Mouse (Mus musculus): ENCODE results near the gene Cd300ld3. TPM values are rescaled to one million over a fixed set of nuclear protein-coding genes. Genes with fewer than 3 reads are reported as not detected.

Gene Cd300ld3
- total RNA-seq (2014; rRNA removed): not detected in 2 replicates
- not detected in 2 replicates for polyA plus RNA-seq (2015; fragmentation: Nextera tagmentation; extraction: Ambion mirVana)

GRCm38 (mm10) chr11:115048259-115048658, at the start of gene Cd300ld3:
Cd300ld3 (minus strand) TSS chr11:115048409.
- H3K9me3 ChIP-seq (ENCODE audit: low read length): no peaks in the 10 kb centered on the region
- H3K4me2 ChIP-seq (ENCODE audit: low read depth, low read length): no peak within 1 kb of the TSS
- H3K27ac ChIP-seq: no peak within 1 kb of the TSS
- WGBS: 63% methylated on average over 2 of the region's 2 CpGs
- no peaks in the 10 kb centered on the region for H3K4me1 ChIP-seq (ENCODE audit: insufficient read depth, low read length)
- DNase-seq (ENCODE audit: low spot score) (no peak), ATAC-seq (no peak)
- no peak within 1 kb of the TSS for H3K4me3 ChIP-seq (ENCODE audit: low read length)
- TF ChIP-seq CTCF (IDR thresholded peaks at IDR 0.05; ENCODE audit: low read depth): no peak
- no peaks in the 10 kb centered on the region for H3K36me3 ChIP-seq (ENCODE audit: insufficient read depth, low read length)
- no peak within 1 kb of the TSS for H3K9ac ChIP-seq (replicated peaks; ENCODE audit: low read length)
- H3K27me3 ChIP-seq (ENCODE audit: insufficient read depth, low read length): no peaks in the 10 kb centered on the region

- Histone ChIP-seq H3K36me3 (ENCODE audit: insufficient read depth, low read length) (no peaks in the 10 kb centered on the region), H3K4me1 (ENCODE audit: insufficient read depth, low read length) (0 out of 2 replicates have a peak, but pooled peaks cover 5% of the 10 kb centered on the region), H3K4me3 (ENCODE audit: low read length) (no peak overlapping the region), H3K4me2 (ENCODE audit: low read depth, low read length) (peak overlapping the region; percentile 58; the same call in 1 of the 2 replicates), H3K27ac (no peak overlapping the region), H3K27me3 (ENCODE audit: insufficient read depth, low read length) (peaks cover 5% of the 10 kb centered on the region), H3K9ac (replicated peaks; ENCODE audit: low read length) (no peak overlapping the region), H3K9me3 (ENCODE audit: low read length) (0 out of 2 replicates have a peak, but pooled peaks cover 4% of the 10 kb centered on the region)
- 13% methylated on average over 4 of the region's 4 CpGs for WGBS
- DNase-seq (ENCODE audit: low spot score) (no peak), ATAC-seq (no peak)
- TF ChIP-seq CTCF (IDR thresholded peaks at IDR 0.05; ENCODE audit: low read depth): no peak
Observed at GRCm38 (mm10) chr11:115092140-115092539, 43.9 kb upstream of the Cd300ld3 start.

GRCm38 (mm10) chr11:115091362-115091901, 43.2 kb upstream of the Cd300ld3 start, which contains the start of gene Rab37:
Rab37 (plus strand) TSS chr11:115091431.
- H3K4me3 ChIP-seq (ENCODE audit: low read length): peak within 1 kb of the TSS; percentile 27
- peaks cover 5% of the 10 kb centered on the region for H3K27me3 ChIP-seq (ENCODE audit: insufficient read depth, low read length)
- WGBS: 2% methylated on average over 36 of the region's 36 CpGs
- H3K9me3 ChIP-seq (ENCODE audit: low read length): 0 out of 2 replicates have a peak, but pooled peaks cover 4% of the 10 kb centered on the region
- H3K4me2 ChIP-seq (ENCODE audit: low read depth, low read length): peak within 1 kb of the TSS; percentile 58
- H3K4me1 ChIP-seq (ENCODE audit: insufficient read depth, low read length): 0 out of 2 replicates have a peak, but pooled peaks cover 5% of the 10 kb centered on the region
- H3K36me3 ChIP-seq (ENCODE audit: insufficient read depth, low read length): no peaks in the 10 kb centered on the region
- DNase-seq (ENCODE audit: low spot score) (no peak), ATAC-seq (no peak)
- no peak for TF ChIP-seq CTCF (IDR thresholded peaks at IDR 0.05; ENCODE audit: low read depth)
- no peak within 1 kb of the TSS for H3K27ac ChIP-seq
- 0 out of 2 replicates have a peak within 1 kb of the TSS, but pooled peaks have one; percentile 13 for H3K9ac ChIP-seq (replicated peaks; ENCODE audit: low read length)

GRCm38 (mm10) chr11:115089853-115090252, 41.6 kb upstream of the Cd300ld3 start:
- H3K9me3 ChIP-seq (ENCODE audit: low read length): 0 out of 2 replicates have a peak, but pooled peaks cover 4% of the 10 kb centered on the region
- H3K27ac ChIP-seq: no peak overlapping the region
- ATAC-seq: no peak
- no peak overlapping the region for H3K9ac ChIP-seq (replicated peaks; ENCODE audit: low read length)
- H3K36me3 ChIP-seq (ENCODE audit: insufficient read depth, low read length): no peaks in the 10 kb centered on the region
- TF ChIP-seq CTCF (IDR thresholded peaks at IDR 0.05; ENCODE audit: low read depth): peak; percentile 53
- no peak overlapping the region for H3K4me2 ChIP-seq (ENCODE audit: low read depth, low read length)
- H3K4me3 ChIP-seq (ENCODE audit: low read length): no peak overlapping the region
- 66% methylated on average over 6 of the region's 6 CpGs for WGBS
- peaks cover 5% of the 10 kb centered on the region for H3K27me3 ChIP-seq (ENCODE audit: insufficient read depth, low read length)
- no peak for DNase-seq (ENCODE audit: low spot score)
- H3K4me1 ChIP-seq (ENCODE audit: insufficient read depth, low read length): 0 out of 2 replicates have a peak, but pooled peaks cover 5% of the 10 kb centered on the region

- WGBS: 70% methylated on average over 7 of the region's 7 CpGs
- Histone ChIP-seq H3K27ac (no peak overlapping the region), H3K27me3 (ENCODE audit: insufficient read depth, low read length) (peaks cover under 1% of the 10 kb centered on the region; the same call in 1 of the 2 replicates), H3K9me3 (ENCODE audit: low read length) (no peaks in the 10 kb centered on the region), H3K9ac (replicated peaks; ENCODE audit: low read length) (no peak overlapping the region), H3K4me2 (ENCODE audit: low read depth, low read length) (no peak overlapping the region), H3K36me3 (ENCODE audit: insufficient read depth, low read length) (no peaks in the 10 kb centered on the region), H3K4me1 (ENCODE audit: insufficient read depth, low read length) (0 out of 2 replicates have a peak, but pooled peaks cover 5% of the 10 kb centered on the region), H3K4me3 (ENCODE audit: low read length) (no peak overlapping the region)
- no peak for TF ChIP-seq CTCF (IDR thresholded peaks at IDR 0.05; ENCODE audit: low read depth)
- ATAC-seq (no peak), DNase-seq (ENCODE audit: low spot score) (no peak)
Observed at GRCm38 (mm10) chr11:115086213-115086612, 38.0 kb upstream of the Cd300ld3 start.

GRCm38 (mm10) chr11:115085064-115085463, 36.9 kb upstream of the Cd300ld3 start:
- Histone ChIP-seq H3K4me2 (ENCODE audit: low read depth, low read length) (no peak overlapping the region), H3K9me3 (ENCODE audit: low read length) (no peaks in the 10 kb centered on the region), H3K27me3 (ENCODE audit: insufficient read depth, low read length) (no peaks in the 10 kb centered on the region; the same call in 1 of the 2 replicates), H3K36me3 (ENCODE audit: insufficient read depth, low read length) (no peaks in the 10 kb centered on the region), H3K4me1 (ENCODE audit: insufficient read depth, low read length) (0 out of 2 replicates have a peak, but pooled peaks cover 5% of the 10 kb centered on the region), H3K9ac (replicated peaks; ENCODE audit: low read length) (no peak overlapping the region), H3K27ac (no peak overlapping the region), H3K4me3 (ENCODE audit: low read length) (no peak overlapping the region)
- DNase-seq (ENCODE audit: low spot score) (no peak), ATAC-seq (0 out of 2 replicates have a peak, but pooled peaks have one; percentile 16)
- 26% methylated on average over 8 of the region's 8 CpGs for WGBS
- no peak for TF ChIP-seq CTCF (IDR thresholded peaks at IDR 0.05; ENCODE audit: low read depth)

- H3K27me3 ChIP-seq (ENCODE audit: insufficient read depth, low read length): no peaks in the 10 kb centered on the region; the same call in 1 of the 2 replicates
- H3K4me3 ChIP-seq (ENCODE audit: low read length): no peak overlapping the region
- peak; percentile 25 for DNase-seq (ENCODE audit: low spot score)
- H3K4me2 ChIP-seq (ENCODE audit: low read depth, low read length): no peak overlapping the region
- 14% methylated on average over 12 of the region's 12 CpGs for WGBS
- TF ChIP-seq CTCF (IDR thresholded peaks at IDR 0.05; ENCODE audit: low read depth): no peak
- H3K9me3 ChIP-seq (ENCODE audit: low read length): no peaks in the 10 kb centered on the region
- H3K9ac ChIP-seq (replicated peaks; ENCODE audit: low read length): no peak overlapping the region
- H3K36me3 ChIP-seq (ENCODE audit: insufficient read depth, low read length): no peaks in the 10 kb centered on the region
- no peak overlapping the region for H3K27ac ChIP-seq
- 0 out of 2 replicates have a peak, but pooled peaks cover 5% of the 10 kb centered on the region for H3K4me1 ChIP-seq (ENCODE audit: insufficient read depth, low read length)
- ATAC-seq: 0 out of 2 replicates have a peak, but pooled peaks have one; percentile 27
Observed at GRCm38 (mm10) chr11:115084595-115084994, 36.4 kb upstream of the Cd300ld3 start.
